Mouse (Mus musculus): ENCODE measurements around the gene Zbtb42.
A peak's percentile ranks its signal among the peaks of the same experiment; 100 is the strongest.

The Zbtb42 gene

GRCm38 (mm10) chr12:112678555-112679026 is at the start of gene Zbtb42:
Gene Zbtb42 (plus strand): TSS chr12:112678828.
- DNase-seq = peak; percentile 84

GRCm38 (mm10) chr12:112628928-112629721 is 49.5 kb upstream of the Zbtb42 start:
- peak; percentile 79 for DNase-seq

GRCm38 (mm10) chr12:112630029-112630428 is 48.6 kb upstream of the Zbtb42 start:
- no peak for DNase-seq

- no peak for DNase-seq
Measured at GRCm38 (mm10) chr12:112630796-112631195, 47.8 kb upstream of the Zbtb42 start.

DNA sequence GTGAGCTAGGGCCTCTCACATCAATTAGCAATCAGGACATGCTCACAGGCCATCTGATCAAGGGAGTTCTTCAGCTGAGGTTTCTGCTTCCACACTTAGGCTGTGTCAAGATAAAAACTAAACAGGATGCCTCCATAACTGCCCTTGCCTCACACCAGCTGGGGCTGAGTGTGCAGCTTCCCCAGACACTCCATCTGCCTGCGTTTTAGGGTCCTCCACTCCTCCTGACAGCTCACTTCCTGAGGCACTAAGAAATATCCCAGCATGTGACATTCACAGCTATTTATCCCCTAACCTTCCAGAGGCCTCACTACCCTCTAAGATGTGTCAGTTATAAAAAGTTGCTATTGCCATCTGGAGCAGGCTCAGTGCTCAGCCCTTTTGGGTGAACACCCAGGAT is 47.2 kb upstream of the Zbtb42 start:
- DNase-seq = no peak

DNA sequence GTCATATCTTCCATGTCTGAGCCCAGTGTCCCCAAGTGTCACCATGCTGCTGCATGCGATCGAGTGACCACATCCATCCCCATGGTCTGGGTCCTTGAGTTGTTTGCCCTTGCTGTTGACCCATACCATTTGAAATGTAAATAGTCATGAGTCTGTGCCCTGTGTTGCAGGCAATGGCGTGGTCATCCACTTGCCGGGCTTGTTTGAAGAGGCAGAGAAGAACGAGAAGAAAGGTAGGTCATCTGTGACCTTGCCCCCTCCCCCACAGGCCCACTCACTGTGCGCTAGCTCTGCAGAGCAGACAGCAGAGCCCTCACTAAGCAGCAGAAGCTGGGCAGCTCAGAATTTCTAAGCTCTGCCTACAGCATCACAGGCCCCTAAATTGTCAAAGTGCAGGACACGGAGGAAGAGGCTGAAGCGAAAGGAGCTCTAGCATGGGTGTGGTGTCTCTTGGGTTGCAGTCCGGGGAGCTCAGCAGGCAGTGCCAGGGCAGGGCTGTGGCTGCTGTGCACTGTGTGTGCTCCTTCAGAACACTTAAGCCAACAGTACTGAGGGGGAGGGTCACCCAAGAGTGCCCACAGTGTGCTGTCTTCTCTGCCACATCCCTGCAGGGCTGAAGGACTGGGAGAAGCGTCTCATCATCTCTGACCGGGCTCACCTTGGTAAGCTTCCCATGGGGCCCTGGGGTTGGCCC is 46.4 kb upstream of the Zbtb42 start:
- DNase-seq = no peak

GRCm38 (mm10) chr12:112632907-112633306 is 45.7 kb upstream of the Zbtb42 start:
- DNase-seq = no peak

DNA sequence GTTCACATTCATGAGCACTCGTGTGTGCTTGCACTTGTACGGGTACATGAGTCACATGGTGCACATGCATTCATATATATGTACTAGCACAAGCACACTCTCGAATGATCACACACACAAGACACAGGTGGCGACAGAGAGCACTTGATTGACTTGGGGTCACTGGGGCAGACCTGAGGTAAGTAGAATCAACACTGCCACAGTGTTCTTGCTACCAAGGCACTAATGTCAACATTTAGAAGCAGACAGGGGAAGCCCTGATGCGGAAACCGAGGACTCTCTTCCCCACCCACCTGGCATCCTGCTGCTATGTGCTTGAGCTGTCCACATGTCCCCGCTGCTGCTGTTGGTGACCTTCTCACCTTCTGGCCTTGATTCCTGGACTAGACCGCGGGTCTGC is 44.9 kb upstream of the Zbtb42 start:
- DNase-seq = no peak

GRCm38 (mm10) chr12:112639526-112639925 is 39.1 kb upstream of the Zbtb42 start:
- no peak for DNase-seq

GRCm38 (mm10) chr12:112643126-112643525 is 35.5 kb upstream of the Zbtb42 start:
- no peak for DNase-seq

DNA sequence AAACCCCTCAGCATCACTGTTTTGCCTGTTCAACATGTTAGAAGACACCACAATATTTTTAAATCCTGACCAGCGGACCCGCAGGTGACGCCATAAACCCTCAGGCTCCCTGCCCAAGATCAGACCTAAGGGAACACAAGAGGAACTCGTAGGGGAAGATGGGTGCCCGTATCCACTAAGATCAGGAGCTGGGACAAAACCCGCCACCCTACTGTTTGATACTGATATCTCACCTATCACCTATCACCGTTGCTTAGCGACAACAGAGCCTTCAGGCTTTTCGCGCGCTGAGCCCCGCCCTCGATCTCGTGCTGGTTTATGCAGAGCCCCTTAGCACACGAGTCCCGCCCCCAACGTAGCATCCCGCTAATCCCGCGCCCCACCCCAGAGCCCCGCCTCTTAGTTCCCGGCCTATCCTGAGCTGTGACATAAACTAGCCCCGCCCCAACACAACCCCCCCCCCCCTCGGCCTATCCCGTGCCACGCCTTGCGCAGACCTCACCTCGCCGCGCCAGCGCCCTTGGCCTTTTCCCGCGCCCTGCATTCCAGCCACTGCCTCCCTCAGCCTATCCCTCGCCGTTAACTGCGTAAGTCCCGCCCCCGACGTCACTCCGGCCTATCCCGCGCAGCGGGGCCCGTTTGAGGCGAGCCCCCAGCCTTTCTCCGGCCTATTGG is 34.3 kb upstream of the Zbtb42 start, which contains the start of gene Siva1:
Gene Siva1, plus strand, starts transcription at position 500 of the 675 bp plus-strand sequence.
- peak; percentile 100 for DNase-seq

DNA sequence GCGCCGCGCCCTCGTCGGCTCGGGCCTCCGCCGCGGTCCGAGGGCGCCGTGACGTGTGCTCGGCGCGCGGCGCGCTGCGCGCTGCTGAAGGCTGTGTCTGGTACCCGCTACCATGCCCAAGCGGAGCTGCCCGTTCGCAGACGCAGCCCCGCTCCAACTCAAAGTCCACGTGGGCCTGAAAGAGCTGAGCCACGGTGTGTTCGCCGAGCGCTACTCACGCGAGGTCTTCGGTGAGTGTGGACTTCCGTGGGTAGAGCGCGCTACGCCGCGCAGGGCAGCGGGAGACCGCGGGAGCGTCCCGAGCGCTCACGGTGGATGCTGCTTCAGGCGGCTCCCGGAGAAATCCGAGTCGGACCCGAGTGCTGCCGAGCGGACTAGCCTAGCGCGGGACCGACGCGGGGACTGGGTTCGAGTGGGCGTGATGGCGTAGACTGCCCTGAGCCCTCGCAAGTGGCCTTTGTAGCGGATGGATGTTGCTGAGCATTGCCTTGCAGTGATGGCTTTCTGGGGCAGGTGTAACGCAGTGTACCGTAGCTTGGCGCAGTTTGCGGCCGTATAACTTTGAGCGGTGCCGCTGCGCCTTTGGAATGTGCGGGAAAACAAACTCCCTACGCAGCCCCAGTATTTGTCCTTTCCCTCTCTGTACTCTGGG is 33.6 kb upstream of the Zbtb42 start:
- DNase-seq = peak; percentile 67

DNA sequence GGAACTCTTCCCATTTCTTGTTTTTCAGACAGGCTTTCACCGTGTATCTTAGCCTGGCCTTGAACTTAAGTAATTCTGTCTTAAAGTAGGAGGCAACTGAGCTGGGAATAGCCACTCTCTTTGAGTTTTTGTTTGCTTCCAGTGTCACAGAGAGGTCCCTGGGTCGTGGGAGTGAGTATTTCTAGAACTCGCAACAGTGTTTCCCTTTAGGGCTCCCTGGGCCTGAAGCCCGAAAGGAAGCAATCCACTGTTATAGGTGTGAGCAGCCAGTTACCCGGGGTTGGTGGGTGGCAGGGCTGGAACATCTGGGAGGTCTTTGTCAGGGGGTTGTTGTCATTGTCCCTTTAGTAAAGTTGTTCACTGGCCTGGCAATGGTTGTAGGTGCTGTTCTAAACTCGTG is 32.5 kb upstream of the Zbtb42 start:
- DNase-seq = no peak

GRCm38 (mm10) chr12:112648081-112648480 is 30.5 kb upstream of the Zbtb42 start:
- no peak for DNase-seq

- DNase-seq = no peak
Measured at GRCm38 (mm10) chr12:112651778-112652439, 26.7 kb upstream of the Zbtb42 start.

DNA sequence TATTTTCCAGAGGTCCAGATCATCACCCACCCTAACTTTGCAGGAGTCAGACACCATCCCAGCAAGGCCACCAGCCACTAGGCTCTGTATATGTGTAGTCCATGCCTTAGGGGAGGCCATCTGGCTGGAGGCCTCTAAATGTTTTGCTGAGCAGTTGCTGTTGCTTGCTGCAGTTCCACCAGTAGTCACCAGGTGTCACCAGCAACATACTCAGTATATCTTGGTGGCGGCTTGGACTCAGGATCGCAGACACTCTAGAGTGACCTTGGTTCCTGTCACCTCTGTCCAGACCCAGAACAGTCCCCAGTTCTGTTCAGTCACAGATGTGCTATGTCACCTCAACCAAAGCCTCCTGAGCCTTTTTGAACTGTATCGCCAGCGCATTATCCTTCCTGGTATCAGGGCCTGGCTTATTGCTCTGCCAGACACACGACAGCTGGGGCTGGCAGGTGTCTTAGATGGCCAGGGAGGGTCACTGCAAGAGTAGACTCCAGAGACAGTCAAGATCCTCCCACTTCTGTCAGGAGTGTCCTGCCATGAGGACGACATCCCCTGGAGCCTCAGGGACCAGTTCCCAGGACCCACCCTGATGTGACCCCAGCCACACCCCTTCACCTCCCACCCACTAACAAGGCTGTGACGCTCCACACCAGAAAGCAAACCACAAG is 25.3 kb upstream of the Zbtb42 start:
- DNase-seq = peak; percentile 94

DNA sequence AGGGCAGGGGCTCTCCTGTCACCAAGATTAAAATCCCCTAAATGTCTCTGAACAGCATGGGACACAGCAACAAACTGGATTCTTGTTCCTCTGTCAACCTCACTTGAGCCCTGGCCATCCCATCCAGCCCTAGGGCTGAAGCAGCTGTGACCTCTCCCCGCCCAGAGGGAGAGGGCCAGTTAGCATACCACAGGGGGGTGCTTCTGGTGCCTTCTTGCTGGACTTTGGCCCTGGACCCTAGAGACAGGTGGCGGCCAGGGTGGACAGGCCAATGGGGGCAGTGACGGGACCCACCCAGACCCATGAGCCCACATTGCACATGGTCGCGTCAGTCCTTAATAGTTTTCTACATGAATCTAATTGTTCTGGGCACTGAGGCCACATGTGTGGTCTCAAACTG is 24.6 kb upstream of the Zbtb42 start:
- no peak for DNase-seq

DNA sequence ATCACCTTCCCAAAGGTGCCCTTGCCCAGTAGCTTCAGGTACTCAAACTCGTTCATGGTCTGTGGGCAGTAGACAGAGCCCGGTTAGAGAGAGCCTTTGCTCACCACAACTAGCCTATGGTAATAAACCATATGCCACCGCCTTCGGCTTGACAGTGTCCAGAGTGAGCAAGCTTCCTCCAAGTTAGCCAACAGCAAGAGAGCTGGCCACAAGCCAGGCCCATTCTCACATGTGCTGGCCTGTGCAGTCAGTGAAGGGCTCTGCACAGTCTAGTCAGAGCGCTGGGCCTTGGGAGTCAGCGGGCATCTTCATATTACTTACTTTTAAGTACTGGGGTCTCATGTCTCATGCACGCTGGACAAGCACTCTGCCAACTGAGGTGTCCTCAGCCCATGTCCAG is 20.0 kb upstream of the Zbtb42 start:
- peak; percentile 68 for DNase-seq

- peak; percentile 87 for DNase-seq
Measured at GRCm38 (mm10) chr12:112659109-112659508, 19.5 kb upstream of the Zbtb42 start.

DNA sequence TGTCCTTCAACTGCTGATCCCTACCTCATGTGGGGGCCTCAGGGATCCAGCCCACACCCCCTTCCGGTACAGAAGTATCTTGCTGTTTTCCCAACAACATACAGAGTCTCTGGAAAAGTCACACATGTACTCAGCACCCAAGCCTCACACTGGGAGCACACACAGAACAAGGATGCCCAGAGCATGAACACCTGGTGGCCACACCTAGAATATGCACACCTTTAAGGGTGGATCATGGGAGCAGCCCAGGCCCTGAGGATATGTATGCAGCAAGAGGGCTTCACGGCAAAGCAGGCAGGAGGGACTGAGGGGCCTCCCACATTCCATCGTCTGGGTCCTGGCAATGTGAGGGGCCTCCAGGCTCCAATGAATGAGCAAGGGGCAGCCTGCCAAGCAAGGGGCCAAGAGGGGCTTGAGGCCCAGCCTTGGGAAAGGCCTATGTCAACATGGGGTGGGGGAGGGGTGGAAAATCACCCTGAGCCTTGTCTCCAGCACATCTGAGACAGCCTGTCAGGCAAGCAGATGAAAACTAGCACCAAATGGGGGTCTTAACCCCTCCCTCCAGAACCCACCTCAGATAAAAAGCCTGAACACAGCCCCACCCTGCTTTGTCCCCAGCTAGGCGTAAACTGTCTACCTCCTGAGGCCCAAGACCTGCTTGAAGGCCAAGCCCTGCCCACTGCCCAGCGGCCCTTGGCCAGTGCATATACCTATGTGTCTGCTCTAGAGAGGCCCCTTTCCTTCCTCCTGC is 17.9 kb upstream of the Zbtb42 start:
- peak; percentile 83 for DNase-seq

DNA sequence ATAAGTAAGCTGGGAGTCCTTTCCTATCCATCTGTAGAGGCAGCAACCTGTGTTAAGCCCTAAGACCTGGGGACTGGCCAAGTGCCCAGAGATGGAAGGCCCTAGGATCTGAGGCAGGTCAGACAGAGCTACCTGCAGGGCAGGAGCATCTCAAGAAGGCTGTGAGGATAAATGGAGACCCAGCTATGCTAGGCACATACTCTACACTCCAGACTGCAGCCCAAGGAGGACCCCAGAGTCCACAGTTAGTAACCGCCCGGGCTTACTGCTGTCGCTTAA is 17.4 kb upstream of the Zbtb42 start:
- no peak for DNase-seq
